Mouse (Mus musculus) heart, postnatal 0 days (tissue): Measurements from ENCODE around the gene Ptprm.

Source experiments
- CTCF ChIP-seq: IDR thresholded peaks from 2 replicates; pipeline ENCODE4 v1.5.1; 2016; ENCODE audit warnings: antibody characterized with exemption, control low read depth, low read depth
- EP300 ChIP-seq: IDR thresholded peaks from 2 replicates; pipeline ENCODE4 v1.6.1; 2016; ENCODE audit warnings: antibody characterized with exemption, low read depth

DNA sequence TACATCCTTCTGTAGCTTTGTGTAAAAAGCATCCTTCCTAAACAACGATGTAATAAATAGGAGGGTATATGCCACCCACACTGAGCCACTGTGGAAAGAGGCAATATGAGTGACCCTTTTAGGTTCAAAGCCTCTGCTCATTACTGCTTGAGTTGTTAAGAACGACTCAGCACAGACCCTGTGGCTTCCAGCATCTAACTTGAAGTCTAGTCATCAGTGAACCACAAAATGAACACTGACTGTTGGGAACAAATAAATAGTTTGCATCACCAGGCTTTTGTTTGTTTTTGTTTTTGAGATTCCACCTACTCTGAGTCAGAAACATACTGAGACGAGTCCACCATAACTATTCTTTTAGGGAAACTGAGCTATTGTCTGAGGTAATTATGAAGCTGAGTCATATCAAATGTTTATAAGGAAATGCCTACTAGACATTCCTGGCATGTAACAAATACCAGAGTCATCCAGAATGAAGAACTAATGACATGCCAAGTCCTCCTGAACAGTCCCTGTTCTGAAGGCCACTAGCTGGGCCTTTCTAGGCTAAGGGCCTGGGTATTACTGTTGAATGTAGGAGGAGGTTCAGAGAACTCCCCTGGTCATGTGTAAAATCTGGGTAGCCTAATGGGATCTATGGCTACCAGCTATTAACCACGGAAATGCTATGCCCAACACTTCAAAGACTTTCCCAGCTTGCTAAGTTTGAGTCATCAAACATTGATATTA lies 603.6 kb downstream of the Ptprm start:
- no peak for TF ChIP-seq CTCF
- no peak for TF ChIP-seq EP300
